10 mouse cellular contexts compared by ENCODE assay signal in genomic region chr5:90903339-90904020, GRCm38 (mm10). TPM values are rescaled to one million over a fixed set of nuclear protein-coding genes. Genes with fewer than 3 reads are reported as not detected.
DNase-seq lines count a peak whose midpoint lies in the region; ATAC-seq lines count a peak whose summit lies in the region.
"Had no signal": no experiment of that assay in that cellular context is flagged by ENCODE, and none has a peak within 500 bp of the region (broad histone marks: within the 10 kb centered on the region; RNA-seq: fewer than 3 reads in every experiment).

TSS of gene Cxcl2 (plus strand) at chr5:90903871.

- peaks cover 10% of the 10 kb centered on the region; the same call in 1 of the 2 replicates for H3K4me1 ChIP-seq in heart, embryonic 10.5 days
- peaks cover 10% of the 10 kb centered on the region for H3K4me1 ChIP-seq in embryonic facial prominence, embryonic 15.5 days
- H3K4me1 ChIP-seq in midbrain, embryonic 13.5 days (replicated peaks): peaks cover 11% of the 10 kb centered on the region

- peak within 1 kb of the TSS; percentile 51 for H3K4me3 ChIP-seq in heart, embryonic 10.5 days
- peak within 1 kb of the TSS; percentile 31 for H3K4me3 ChIP-seq in embryonic facial prominence, embryonic 15.5 days (replicated peaks)
- peak within 1 kb of the TSS; percentile 40 for H3K4me3 ChIP-seq in midbrain, embryonic 13.5 days (replicated peaks)

- H3K27ac ChIP-seq in heart, embryonic 10.5 days: no peak within 1 kb of the TSS
- H3K27ac ChIP-seq in embryonic facial prominence, embryonic 15.5 days (replicated peaks): no peak within 1 kb of the TSS
- H3K27ac ChIP-seq in midbrain, embryonic 13.5 days: no peak within 1 kb of the TSS

- 14% methylated on average over 22 of the region's 22 CpGs for WGBS in heart, embryonic 10.5 days
- 8% methylated on average over 22 of the region's 22 CpGs for WGBS in embryonic facial prominence, embryonic 15.5 days
- 6% methylated on average over 22 of the region's 22 CpGs for WGBS in midbrain, embryonic 13.5 days

- H3K4me2 ChIP-seq in embryonic facial prominence, embryonic 15.5 days (replicated peaks): peak within 1 kb of the TSS; percentile 60
- H3K4me2 ChIP-seq in midbrain, embryonic 13.5 days (replicated peaks): peak within 1 kb of the TSS; percentile 73

- H3K27me3 ChIP-seq in heart, embryonic 10.5 days (ENCODE audit: insufficient read depth, poor library complexity, severe bottlenecking): peaks cover 21% of the 10 kb centered on the region
- H3K27me3 ChIP-seq in embryonic facial prominence, embryonic 15.5 days: peaks cover 17% of the 10 kb centered on the region
- H3K27me3 ChIP-seq in midbrain, embryonic 13.5 days: peaks cover 16% of the 10 kb centered on the region

- no peak within 1 kb of the TSS for H3K9ac ChIP-seq in embryonic facial prominence, embryonic 15.5 days
- H3K9ac ChIP-seq in midbrain, embryonic 13.5 days (replicated peaks): no peak within 1 kb of the TSS; the same call in 1 of the 2 replicates

- no peaks in the 10 kb centered on the region for H3K36me3 ChIP-seq in heart, embryonic 10.5 days
- H3K36me3 ChIP-seq in embryonic facial prominence, embryonic 15.5 days: no peaks in the 10 kb centered on the region
- H3K36me3 ChIP-seq in midbrain, embryonic 13.5 days: no peaks in the 10 kb centered on the region

- ATAC-seq in embryonic facial prominence, embryonic 15.5 days (ENCODE audit: insufficient number of reproducible peaks, low FRiP score, low TSS enrichment, low read depth): 0 out of 2 replicates have a peak, but pooled peaks have one; percentile 47
- ATAC-seq in midbrain, embryonic 13.5 days: peak; percentile 80
- ATAC-seq in erythroid progenitor cell, adult 5-6 weeks (replicated peaks; ENCODE audit: low FRiP score, poor library complexity, severe bottlenecking): no peak

- peak; percentile 72 for DNase-seq in heart, embryonic 10.5 days (ENCODE audit: low spot score)
- no peak for DNase-seq in heart, adult 8-10 months (ENCODE audit: low spot score)
- peak; percentile 25 for DNase-seq in kidney, postnatal 10 days
- no peak for DNase-seq in cerebellum, postnatal 4 days (ENCODE audit: low spot score in 2 of 2)
- no peak for DNase-seq in left cerebral cortex, adult 11 months (ENCODE audit: low spot score)

- no peaks in the 10 kb centered on the region for H3K9me3 ChIP-seq in heart, embryonic 10.5 days
- no peaks in the 10 kb centered on the region for H3K9me3 ChIP-seq in embryonic facial prominence, embryonic 15.5 days (replicated peaks)
- H3K9me3 ChIP-seq in midbrain, embryonic 13.5 days: no peaks in the 10 kb centered on the region

RNA-seq across cellular contexts. Expression of gene Cxcl2, which starts in this region (rescaled TPM):
- not detected in 2 replicates for polyA plus RNA-seq in heart, embryonic 10.5 days (2016; fragmentation: Nextera tagmentation; extraction: Ambion mirVana)
- total RNA-seq in heart, adult 8-10 months (2022): 1 to 10 TPM in 1 of 4 experiments, not detected in 3; 2.3 TPM
- polyA plus RNA-seq in embryonic facial prominence, embryonic 15.5 days (2015; fragmentation: Nextera tagmentation; extraction: Ambion mirVana): not detected in 2 replicates
- not detected in 2 replicates for polyA plus RNA-seq in midbrain, embryonic 13.5 days (2015; fragmentation: Nextera tagmentation; extraction: Ambion mirVana)
- total RNA-seq in erythroid progenitor cell, adult 5-6 weeks (2015; ENCODE audit: low replicate concordance): 2.9 TPM in 1 of 2 replicates, not detected in the other
- total RNA-seq in erythroid progenitor cell, adult 5-6 weeks (2017; ENCODE audit: low replicate concordance): 1.1 TPM in 1 of 2 replicates, not detected in the other
- total RNA-seq: heart, postnatal 36 days; MEL had no signal

Comparison
In these comparisons a context has a peak if more than half of its experiments do, and no peak if none do; other contexts are left out.
1. Peak in DNase-seq and H3K4me3 ChIP-seq in heart, embryonic 10.5 days; RNA of the gene not detected or under 1 TPM.
2. Peak in ATAC-seq, H3K4me3 ChIP-seq and H3K4me2 ChIP-seq in embryonic facial prominence, embryonic 15.5 days; RNA of the gene not detected or under 1 TPM.
3. Peak in ATAC-seq, H3K4me3 ChIP-seq and H3K4me2 ChIP-seq in midbrain, embryonic 13.5 days; RNA of the gene not detected or under 1 TPM.